Mouse (Mus musculus): Measurements from ENCODE around the gene C1d. TPM values are rescaled to one million over a fixed set of nuclear protein-coding genes. Genes with fewer than 3 reads are reported as not detected.
"Not testable (repeated sequence)": the region's sequence is repeated elsewhere in the genome, so short reads cannot be mapped to it uniquely, and the experiment has no call there.

Gene C1d
- polyA plus RNA-seq, 1 experiment from 2014 or later, result 127 TPM

DNA sequence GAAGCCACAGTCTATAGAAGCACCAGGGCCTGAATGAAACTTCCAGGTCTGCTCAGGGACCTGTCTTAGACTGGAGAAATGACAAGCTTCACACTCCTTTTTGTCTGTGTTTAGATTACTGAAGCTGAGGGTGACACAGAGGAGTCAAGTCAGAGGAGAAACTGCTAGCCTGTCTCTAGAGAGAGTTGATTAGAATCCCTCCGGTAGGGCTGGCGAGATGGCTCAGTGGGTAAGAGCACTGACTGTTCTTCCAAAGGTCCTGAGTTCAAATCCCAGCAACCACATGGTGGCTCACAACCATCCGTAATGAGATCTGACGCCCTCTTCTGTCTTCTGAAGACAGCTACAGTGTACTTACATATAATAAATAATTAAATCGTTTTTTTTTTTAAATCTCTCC, 18.8 kb upstream of the C1d start:
- H3K36me3 ChIP-seq (ENCODE audit: control insufficient read depth, insufficient read depth, low read length); H3K27me3 ChIP-seq (ENCODE audit: control insufficient read depth, insufficient read depth, low read length); H3K9ac ChIP-seq (ENCODE audit: low read length); ATAC-seq (ENCODE audit: low FRiP score); DNase-seq (ENCODE audit: low spot score, missing footprints); H3K4me2 ChIP-seq; H3K4me3 ChIP-seq (ENCODE audit: low read depth, low read length); H3K9me3 ChIP-seq (ENCODE audit: control insufficient read depth, low read length); H3K27ac ChIP-seq (ENCODE audit: low read depth, low read length); H3K4me1 ChIP-seq (ENCODE audit: control insufficient read depth, insufficient read depth, low read length): not testable (repeated sequence)
- WGBS, result 90% methylated on average over 5 of the region's 5 CpGs

DNA sequence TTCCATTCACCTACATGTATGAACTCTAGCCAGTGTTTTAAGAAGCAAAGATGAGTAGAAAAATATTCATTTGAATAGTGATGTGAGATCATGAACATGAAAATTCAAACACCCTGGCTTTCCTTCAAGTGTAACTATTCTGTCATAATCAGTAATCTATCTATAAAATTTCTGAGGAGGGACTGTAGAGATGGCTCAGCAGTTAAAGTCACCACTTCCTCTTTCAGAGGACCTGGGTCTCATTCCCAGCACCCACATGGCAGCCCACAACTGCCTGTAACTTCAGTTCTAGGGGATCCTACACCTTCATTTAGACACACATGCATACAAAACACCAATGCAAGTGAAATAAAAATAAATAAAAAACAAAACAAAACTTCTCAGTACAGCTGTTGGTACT, 8.7 kb upstream of the C1d start:
- H3K36me3 ChIP-seq (ENCODE audit: control insufficient read depth, insufficient read depth, low read length), result no peaks in the 10 kb centered on the region
- no peak overlapping the region for H3K9ac ChIP-seq (ENCODE audit: low read length)
- no peak overlapping the region for H3K4me2 ChIP-seq
- no peak for ATAC-seq (ENCODE audit: low FRiP score)
- no peaks in the 10 kb centered on the region for H3K27me3 ChIP-seq (ENCODE audit: control insufficient read depth, insufficient read depth, low read length)
- H3K4me3 ChIP-seq (ENCODE audit: low read depth, low read length), result no peak overlapping the region
- DNase-seq (ENCODE audit: low spot score, missing footprints), result no peak
- no peaks in the 10 kb centered on the region for H3K9me3 ChIP-seq (ENCODE audit: control insufficient read depth, low read length)
- H3K4me1 ChIP-seq (ENCODE audit: control insufficient read depth, insufficient read depth, low read length), result no peaks in the 10 kb centered on the region
- H3K27ac ChIP-seq (ENCODE audit: low read depth, low read length), result no peak overlapping the region

DNA sequence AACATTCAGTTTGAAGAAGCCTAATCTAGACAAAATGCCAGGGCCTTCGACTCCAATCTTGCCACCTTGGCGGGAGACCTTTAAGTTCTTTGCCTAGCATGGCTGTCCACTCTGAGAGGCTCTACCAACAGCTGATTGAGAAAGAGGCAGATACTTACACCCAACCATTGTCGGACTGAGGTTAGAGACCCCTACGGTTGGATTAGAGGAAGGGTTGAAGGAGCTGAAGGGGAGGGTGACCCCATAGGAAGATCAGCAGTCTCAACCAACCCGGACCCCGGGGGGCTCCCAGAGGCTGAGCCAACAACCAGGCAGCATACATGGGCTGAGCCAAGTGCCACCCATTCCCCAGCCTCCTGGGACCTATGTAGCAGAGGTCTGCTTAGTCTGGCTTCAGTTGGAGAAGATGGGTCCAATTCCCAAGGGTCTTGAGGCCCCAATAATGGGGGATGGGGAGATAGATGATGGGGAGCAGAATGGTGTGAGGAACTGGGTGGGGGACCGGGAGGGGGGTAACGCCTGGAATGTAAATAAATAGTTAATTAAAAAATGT, 490 bp upstream of the C1d start:
- Histone ChIP-seq H3K9ac (ENCODE audit: low read length) (peak overlapping the region; percentile 86; the same call in 1 of the 2 replicates), H3K4me3 (ENCODE audit: low read depth, low read length) (peak overlapping the region; percentile 71), H3K9me3 (ENCODE audit: control insufficient read depth, low read length) (no peaks in the 10 kb centered on the region), H3K27me3 (ENCODE audit: control insufficient read depth, insufficient read depth, low read length) (no peaks in the 10 kb centered on the region), H3K27ac (ENCODE audit: low read depth, low read length) (no peak overlapping the region), H3K36me3 (ENCODE audit: control insufficient read depth, insufficient read depth, low read length) (no peaks in the 10 kb centered on the region), H3K4me1 (ENCODE audit: control insufficient read depth, insufficient read depth, low read length) (peaks cover 2% of the 10 kb centered on the region; the same call in 1 of the 2 replicates), H3K4me2 (peak overlapping the region; percentile 35)
- ATAC-seq (ENCODE audit: low FRiP score) (peak; percentile 81), DNase-seq (ENCODE audit: low spot score, missing footprints) (peak; percentile 88)
- WGBS, result 61% methylated on average over 8 of the region's 8 CpGs

DNA sequence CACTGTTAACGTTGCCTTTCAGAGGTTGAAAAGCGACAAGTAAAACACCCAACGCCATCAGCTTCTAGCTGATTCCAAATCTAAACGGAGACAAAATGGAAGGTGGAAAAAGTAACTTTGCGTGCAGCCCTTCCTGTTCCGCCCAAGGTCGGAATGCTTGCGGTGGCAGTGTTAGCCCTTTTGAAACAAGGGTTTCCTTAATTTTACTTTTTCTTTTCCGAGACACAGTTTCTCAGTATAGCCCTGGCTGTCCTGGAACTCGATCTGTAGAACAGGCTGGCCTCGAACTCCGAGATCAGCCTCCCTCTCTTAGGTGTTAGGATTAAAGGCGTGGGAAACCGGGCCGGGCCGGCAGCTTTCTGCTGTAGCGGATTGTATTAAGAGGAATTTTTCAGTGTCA, 482 bp downstream of the C1d start:
- H3K9me3 ChIP-seq (ENCODE audit: control insufficient read depth, low read length), result no peaks in the 10 kb centered on the region
- no peak for DNase-seq (ENCODE audit: low spot score, missing footprints)
- under 1% methylated on average over 17 of the region's 17 CpGs for WGBS
- peak overlapping the region; percentile 50 for H3K27ac ChIP-seq (ENCODE audit: low read depth, low read length)
- no peaks in the 10 kb centered on the region for H3K27me3 ChIP-seq (ENCODE audit: control insufficient read depth, insufficient read depth, low read length)
- no peaks in the 10 kb centered on the region for H3K36me3 ChIP-seq (ENCODE audit: control insufficient read depth, insufficient read depth, low read length)
- peaks cover 2% of the 10 kb centered on the region; the same call in 1 of the 2 replicates for H3K4me1 ChIP-seq (ENCODE audit: control insufficient read depth, insufficient read depth, low read length)
- no peak; the same call in 1 of the 2 replicates for ATAC-seq (ENCODE audit: low FRiP score)
- peak overlapping the region; percentile 47 for H3K4me2 ChIP-seq
- H3K4me3 ChIP-seq (ENCODE audit: low read depth, low read length), result peak overlapping the region; percentile 71
- H3K9ac ChIP-seq (ENCODE audit: low read length), result peak overlapping the region; percentile 86

DNA sequence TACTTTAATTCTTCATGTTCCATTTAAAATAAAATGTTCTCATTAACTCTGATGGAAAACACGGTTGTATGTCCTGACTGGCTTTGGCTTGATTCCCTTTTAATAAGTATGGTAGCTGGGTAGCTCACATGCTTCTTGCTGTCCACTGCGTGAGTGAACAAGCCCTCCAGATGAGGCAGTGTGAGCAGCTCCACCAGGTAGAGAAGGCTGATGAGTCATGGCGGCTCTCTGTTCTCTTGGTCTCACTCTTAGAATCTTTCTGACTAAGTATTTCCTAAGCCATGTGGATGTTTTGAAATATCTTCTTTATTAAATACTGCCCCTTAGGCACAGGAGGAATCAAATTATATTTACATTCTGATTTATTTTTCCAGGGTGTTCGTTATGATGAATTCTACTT, 9.8 kb downstream of the C1d start:
- no peak overlapping the region for H3K9ac ChIP-seq (ENCODE audit: low read length)
- H3K4me2 ChIP-seq, result no peak overlapping the region
- WGBS, result 91% methylated on average over 4 of the region's 4 CpGs

DNA sequence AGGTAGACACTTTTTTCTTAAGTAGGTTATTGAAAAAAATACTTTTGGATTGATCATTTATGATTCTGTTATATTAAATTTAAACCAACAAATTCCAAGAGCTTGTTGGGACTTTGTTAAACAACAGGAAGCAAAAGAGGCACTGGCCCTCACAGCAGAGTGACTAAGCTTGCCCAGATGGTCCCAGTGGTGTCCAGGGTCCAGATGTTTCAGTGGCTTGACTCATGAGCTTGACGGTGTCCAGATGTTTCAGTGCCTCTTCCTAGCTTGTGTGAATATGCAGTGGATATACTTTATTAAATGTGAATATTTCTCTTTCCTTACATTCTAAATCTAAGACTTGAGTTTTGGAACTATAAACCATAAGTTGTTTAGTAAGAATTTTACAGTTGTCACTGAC, 11.4 kb downstream of the C1d start:
- Histone ChIP-seq H3K4me3 (ENCODE audit: low read depth, low read length) (no peak overlapping the region), H3K4me2 (no peak overlapping the region), H3K36me3 (ENCODE audit: control insufficient read depth, insufficient read depth, low read length) (0 out of 2 replicates have a peak, but pooled peaks cover 3% of the 10 kb centered on the region), H3K9me3 (ENCODE audit: control insufficient read depth, low read length) (no peaks in the 10 kb centered on the region), H3K4me1 (ENCODE audit: control insufficient read depth, insufficient read depth, low read length) (no peaks in the 10 kb centered on the region), H3K9ac (ENCODE audit: low read length) (no peak overlapping the region), H3K27me3 (ENCODE audit: control insufficient read depth, insufficient read depth, low read length) (no peaks in the 10 kb centered on the region), H3K27ac (ENCODE audit: low read depth, low read length) (no peak overlapping the region)
- WGBS, result 88% methylated on average over 1 of the region's 1 CpGs
- no peak for DNase-seq (ENCODE audit: low spot score, missing footprints)
- ATAC-seq (ENCODE audit: low FRiP score), result no peak

More for the DNA sequence above, 9.8 kb downstream of the C1d start:
- Histone ChIP-seq H3K27ac (ENCODE audit: low read depth, low read length) (no peak overlapping the region), H3K27me3 (ENCODE audit: control insufficient read depth, insufficient read depth, low read length) (no peaks in the 10 kb centered on the region), H3K4me1 (ENCODE audit: control insufficient read depth, insufficient read depth, low read length) (no peaks in the 10 kb centered on the region), H3K9me3 (ENCODE audit: control insufficient read depth, low read length) (no peaks in the 10 kb centered on the region), H3K4me3 (ENCODE audit: low read depth, low read length) (no peak overlapping the region), H3K36me3 (ENCODE audit: control insufficient read depth, insufficient read depth, low read length) (0 out of 2 replicates have a peak, but pooled peaks cover 3% of the 10 kb centered on the region)
- ATAC-seq (ENCODE audit: low FRiP score), result no peak
- DNase-seq (ENCODE audit: low spot score, missing footprints), result no peak

DNA sequence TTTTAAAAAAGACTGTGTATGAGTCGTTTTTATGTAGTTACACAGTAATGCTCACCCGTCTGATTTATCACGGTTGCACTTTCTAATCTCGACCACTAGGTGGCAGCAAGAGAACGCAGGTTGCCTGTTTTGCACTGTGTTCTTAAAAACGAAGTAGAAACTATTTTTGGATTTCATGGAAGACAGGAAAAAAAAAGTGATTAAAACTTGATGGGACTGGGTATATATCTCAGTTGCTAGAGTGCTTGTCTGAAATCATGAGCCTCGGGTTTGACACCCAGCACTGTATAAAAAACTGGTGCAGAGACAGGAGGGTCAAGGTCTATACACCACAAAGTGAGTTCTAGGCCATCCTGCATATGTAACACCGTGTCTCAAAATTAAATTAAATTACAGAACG, 22.6 kb downstream of the C1d start:
- H3K4me3 ChIP-seq (ENCODE audit: low read depth, low read length), result no peak overlapping the region
- ATAC-seq (ENCODE audit: low FRiP score), result peak; percentile 81
- no peak overlapping the region for H3K27ac ChIP-seq (ENCODE audit: low read depth, low read length)
- no peaks in the 10 kb centered on the region for H3K4me1 ChIP-seq (ENCODE audit: control insufficient read depth, insufficient read depth, low read length)
- H3K36me3 ChIP-seq (ENCODE audit: control insufficient read depth, insufficient read depth, low read length), result no peaks in the 10 kb centered on the region
- H3K9ac ChIP-seq (ENCODE audit: low read length), result no peak overlapping the region
- H3K9me3 ChIP-seq (ENCODE audit: control insufficient read depth, low read length), result no peaks in the 10 kb centered on the region
- H3K4me2 ChIP-seq, result no peak overlapping the region
- peak; percentile 93 for DNase-seq (ENCODE audit: low spot score, missing footprints)
- 16% methylated on average over 9 of the region's 9 CpGs for WGBS
- no peaks in the 10 kb centered on the region for H3K27me3 ChIP-seq (ENCODE audit: control insufficient read depth, insufficient read depth, low read length)

DNA sequence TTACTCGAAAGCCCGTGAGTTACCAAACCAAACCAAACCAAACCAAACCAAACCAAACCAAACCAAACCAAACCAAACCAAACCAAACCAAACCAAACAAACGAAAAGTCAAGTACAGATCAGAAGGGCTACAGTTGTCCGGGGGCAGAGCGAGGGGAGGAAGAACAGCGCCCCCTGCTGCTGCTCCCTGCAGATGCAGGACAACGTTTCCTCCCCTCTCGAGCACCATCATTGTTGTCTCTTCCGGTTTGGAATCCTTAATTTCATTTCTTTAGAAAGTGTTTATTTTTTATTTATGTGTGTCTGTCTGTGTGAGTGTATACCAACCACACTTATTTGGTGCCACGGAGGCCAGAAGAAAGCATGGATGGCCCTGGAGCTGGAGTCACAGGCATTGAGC, 26.7 kb downstream of the C1d start:
- 71% methylated on average over 10 of the region's 10 CpGs for WGBS

DNA sequence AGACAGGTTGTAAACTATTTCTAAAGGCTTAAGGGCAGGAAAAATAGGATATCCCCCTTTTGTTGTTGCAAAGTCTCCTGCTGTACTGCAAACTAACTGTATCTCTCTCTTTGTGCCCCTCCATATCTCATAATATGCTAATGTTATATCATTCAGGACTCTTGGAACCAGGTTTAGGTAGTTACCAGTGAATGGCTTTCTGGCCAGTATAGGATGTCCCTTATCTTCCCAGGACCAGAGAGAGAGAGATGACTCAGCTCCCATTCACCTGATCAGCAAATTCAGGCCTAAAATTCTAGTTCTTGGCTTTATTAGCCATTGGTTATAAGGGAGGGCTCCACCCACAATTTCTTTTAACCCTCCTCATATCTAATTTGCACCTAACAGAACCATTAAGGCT, 31.5 kb downstream of the C1d start:
- H3K27ac ChIP-seq (ENCODE audit: low read depth, low read length), result no peak overlapping the region
- DNase-seq (ENCODE audit: low spot score, missing footprints), result no peak
- no peaks in the 10 kb centered on the region for H3K9me3 ChIP-seq (ENCODE audit: control insufficient read depth, low read length)
- no peaks in the 10 kb centered on the region for H3K4me1 ChIP-seq (ENCODE audit: control insufficient read depth, insufficient read depth, low read length)
- ATAC-seq (ENCODE audit: low FRiP score), result no peak
- no peaks in the 10 kb centered on the region for H3K27me3 ChIP-seq (ENCODE audit: control insufficient read depth, insufficient read depth, low read length)
- H3K36me3 ChIP-seq (ENCODE audit: control insufficient read depth, insufficient read depth, low read length), result no peaks in the 10 kb centered on the region
- no peak overlapping the region for H3K4me2 ChIP-seq
- H3K9ac ChIP-seq (ENCODE audit: low read length), result no peak overlapping the region
- H3K4me3 ChIP-seq (ENCODE audit: low read depth, low read length), result no peak overlapping the region

More for the DNA sequence above, 26.7 kb downstream of the C1d start:
- H3K9ac ChIP-seq (ENCODE audit: low read length), result no peak overlapping the region
- H3K4me1 ChIP-seq (ENCODE audit: control insufficient read depth, insufficient read depth, low read length), result no peaks in the 10 kb centered on the region
- no peaks in the 10 kb centered on the region for H3K9me3 ChIP-seq (ENCODE audit: control insufficient read depth, low read length)
- no peak overlapping the region for H3K4me3 ChIP-seq (ENCODE audit: low read depth, low read length)
- no peaks in the 10 kb centered on the region for H3K27me3 ChIP-seq (ENCODE audit: control insufficient read depth, insufficient read depth, low read length)
- ATAC-seq (ENCODE audit: low FRiP score), result no peak
- no peak overlapping the region for H3K4me2 ChIP-seq
- no peak overlapping the region for H3K27ac ChIP-seq (ENCODE audit: low read depth, low read length)
- DNase-seq (ENCODE audit: low spot score, missing footprints), result no peak
- H3K36me3 ChIP-seq (ENCODE audit: control insufficient read depth, insufficient read depth, low read length), result no peaks in the 10 kb centered on the region

Measured in midbrain, embryonic 11.5 days (tissue).